Mouse (Mus musculus) limb, embryonic 12.5 days (tissue): Measurements from ENCODE around the gene Sucla2. TPM values are rescaled to one million over a fixed set of nuclear protein-coding genes. Genes with fewer than 3 reads are reported as not detected.
A peak's percentile ranks its signal among the peaks of the same experiment; 100 is the strongest.
"Not testable (repeated sequence)": the region's sequence is repeated elsewhere in the genome, so short reads cannot be mapped to it uniquely, and the experiment has no call there.

ENCODE experiments used
- ATAC-seq: fragments of 200-750 bp; cut with Nextera tagmentation; 2 replicates; pipeline ENCODE4 v1.8.0; 2017; ENCODE audit warnings: low read depth, moderate TSS enrichment; ENCODE audit not compliant: insufficient number of reproducible peaks, insufficient read depth, low FRiP score, low TSS enrichment
- H3K27ac ChIP-seq: fragments of 300-500 bp; sonication (generic); 2 replicates; pipeline ENCODE4 v1.5.1; 2016; ENCODE audit warnings: mild to moderate bottlenecking, moderate library complexity
- H3K27me3 ChIP-seq: fragments of 300-500 bp; sonication (generic); 2 replicates; pipeline ENCODE4 v1.6.1; 2016; ENCODE audit warnings: mild to moderate bottlenecking, moderate library complexity
- H3K36me3 ChIP-seq: fragments of 300-500 bp; sonication (generic); 2 replicates; pipeline ENCODE4 v1.6.1; 2016; ENCODE audit warnings: mild to moderate bottlenecking, moderate library complexity
- H3K4me1 ChIP-seq: fragments of 300-500 bp; sonication (generic); replicated peaks from 2 replicates; pipeline ENCODE4 v1.6.1; 2016
- H3K4me2 ChIP-seq: fragments of 300-500 bp; sonication (generic); 2 replicates; pipeline ENCODE4 v1.6.1; 2016; ENCODE audit warnings: mild to moderate bottlenecking, moderate library complexity
- H3K4me3 ChIP-seq: fragments of 300-500 bp; sonication (generic); replicated peaks from 2 replicates; pipeline ENCODE4 v1.5.1; 2016; ENCODE audit warnings: mild to moderate bottlenecking
- H3K9ac ChIP-seq: fragments of 300-500 bp; sonication (generic); replicated peaks from 2 replicates; pipeline ENCODE4 v1.6.1; 2016; ENCODE audit warnings: mild to moderate bottlenecking, moderate library complexity
- H3K9me3 ChIP-seq: fragments of 300-500 bp; sonication (generic); 2 replicates; pipeline ENCODE4 v1.6.1; 2016; ENCODE audit warnings: mild to moderate bottlenecking, moderate library complexity
- WGBS: fragments of 180-500 bp; shearing (Covaris S2); methylation state at CpG from one replicate; pipeline ENCODE4 v1.1.7; 2016; 5-methylcytosine and 5-hydroxymethylcytosine counted together
- polyA plus RNA-seq: library from polyadenylated mRNA; unstranded; fragments of >200 nt; fragmentation: Nextera tagmentation; extraction: Ambion mirVana; gene quantifications from 2 replicates; pipeline ENCODE4 v1.2.1, GENCODE M21; 2016

Gene Sucla2
- polyA plus RNA-seq, 1 experiment from 2014 or later: 96.4 TPM

GRCm38 (mm10) chr14:73524136-73524535 is 983 bp upstream of the Sucla2 start:
- Histone ChIP-seq H3K27me3 (no peaks in the 10 kb centered on the region), H3K4me1 (no peaks in the 10 kb centered on the region), H3K9ac (no peak overlapping the region; the same call in 1 of the 2 replicates), H3K4me3 (no peak overlapping the region), H3K36me3 (no peaks in the 10 kb centered on the region), H3K27ac (no peak overlapping the region), H3K9me3 (no peaks in the 10 kb centered on the region), H3K4me2 (peak overlapping the region; percentile 50; the same call in 1 of the 2 replicates)
- 76% methylated on average over 3 of the region's 3 CpGs for WGBS
- ATAC-seq: no peak

GRCm38 (mm10) chr14:73528661-73529060 is 3.5 kb downstream of the Sucla2 start:
- H3K4me3 ChIP-seq, H3K4me2 ChIP-seq, H3K9me3 ChIP-seq, H3K27me3 ChIP-seq, ATAC-seq, H3K4me1 ChIP-seq, H3K27ac ChIP-seq, H3K36me3 ChIP-seq, H3K9ac ChIP-seq: not testable (repeated sequence)
- 86% methylated on average over 3 of the region's 3 CpGs for WGBS

GRCm38 (mm10) chr14:73533755-73534465 is 8.8 kb downstream of the Sucla2 start:
- no peaks in the 10 kb centered on the region for H3K4me1 ChIP-seq
- WGBS: 73% methylated on average over 6 of the region's 6 CpGs
- no peaks in the 10 kb centered on the region for H3K9me3 ChIP-seq
- no peak for ATAC-seq
- no peak overlapping the region for H3K4me2 ChIP-seq
- no peak overlapping the region for H3K9ac ChIP-seq
- no peaks in the 10 kb centered on the region for H3K36me3 ChIP-seq
- H3K4me3 ChIP-seq: no peak overlapping the region
- no peak overlapping the region for H3K27ac ChIP-seq
- H3K27me3 ChIP-seq: no peaks in the 10 kb centered on the region; the same call in 1 of the 2 replicates

- 84% methylated on average over 2 of the region's 2 CpGs for WGBS
- H3K4me1 ChIP-seq: no peaks in the 10 kb centered on the region
- H3K4me3 ChIP-seq: no peak overlapping the region
- no peak overlapping the region for H3K9ac ChIP-seq
- H3K27ac ChIP-seq: no peak overlapping the region
- no peak overlapping the region for H3K4me2 ChIP-seq
- no peaks in the 10 kb centered on the region; the same call in 1 of the 2 replicates for H3K27me3 ChIP-seq
- H3K9me3 ChIP-seq: no peaks in the 10 kb centered on the region
- no peak for ATAC-seq
- H3K36me3 ChIP-seq: no peaks in the 10 kb centered on the region
These were observed 10.5 kb downstream of the Sucla2 start for GRCm38 (mm10) chr14:73535641-73536040.

- H3K9me3 ChIP-seq: no peaks in the 10 kb centered on the region
- H3K4me2 ChIP-seq: no peak overlapping the region
- WGBS: 44% methylated on average over 6 of the region's 6 CpGs
- no peak overlapping the region for H3K4me3 ChIP-seq
- no peak overlapping the region for H3K9ac ChIP-seq
- no peaks in the 10 kb centered on the region; the same call in 1 of the 2 replicates for H3K27me3 ChIP-seq
- ATAC-seq: no peak
- no peaks in the 10 kb centered on the region for H3K36me3 ChIP-seq
- H3K4me1 ChIP-seq: no peaks in the 10 kb centered on the region
- no peak overlapping the region for H3K27ac ChIP-seq
These were observed 18.7 kb downstream of the Sucla2 start for GRCm38 (mm10) chr14:73543781-73544180.

- Histone ChIP-seq H3K4me1 (no peaks in the 10 kb centered on the region), H3K36me3 (no peaks in the 10 kb centered on the region), H3K27me3 (no peaks in the 10 kb centered on the region; the same call in 1 of the 2 replicates), H3K27ac (no peak overlapping the region), H3K4me2 (no peak overlapping the region), H3K9ac (no peak overlapping the region), H3K4me3 (no peak overlapping the region), H3K9me3 (no peaks in the 10 kb centered on the region)
- 76% methylated on average over 4 of the region's 4 CpGs for WGBS
- ATAC-seq: no peak
These were observed 21.9 kb downstream of the Sucla2 start for GRCm38 (mm10) chr14:73547034-73547433.

- H3K9me3 ChIP-seq: no peaks in the 10 kb centered on the region
- H3K4me2 ChIP-seq: no peak within 1 kb of the TSS
- H3K27ac ChIP-seq: no peak within 1 kb of the TSS
- WGBS: 89% methylated on average over 3 of the region's 3 CpGs
- H3K36me3 ChIP-seq: no peaks in the 10 kb centered on the region
- no peak within 1 kb of the TSS for H3K9ac ChIP-seq
- H3K4me1 ChIP-seq: no peaks in the 10 kb centered on the region
- H3K4me3 ChIP-seq: no peak within 1 kb of the TSS
- no peaks in the 10 kb centered on the region; the same call in 1 of the 2 replicates for H3K27me3 ChIP-seq
- no peak for ATAC-seq
These were observed 22.9 kb downstream of the Sucla2 start, which contains the start of gene Nudt15 for GRCm38 (mm10) chr14:73548051-73548450. TSS of gene Nudt15 (minus strand) at chr14:73548242.

- H3K4me1 ChIP-seq: peaks cover 12% of the 10 kb centered on the region
- H3K27me3 ChIP-seq: no peaks in the 10 kb centered on the region; the same call in 1 of the 2 replicates
- H3K27ac ChIP-seq: no peak overlapping the region
- no peak overlapping the region for H3K4me2 ChIP-seq
- ATAC-seq: no peak
- H3K9ac ChIP-seq: no peak overlapping the region
- H3K9me3 ChIP-seq: no peaks in the 10 kb centered on the region
- peaks cover under 1% of the 10 kb centered on the region; the same call in 1 of the 2 replicates for H3K36me3 ChIP-seq
- no peak overlapping the region for H3K4me3 ChIP-seq
- 55% methylated on average over 3 of the region's 3 CpGs for WGBS
These were observed 25.2 kb downstream of the Sucla2 start for GRCm38 (mm10) chr14:73550291-73550690.

- Histone ChIP-seq H3K9ac (no peak overlapping the region), H3K4me3 (no peak overlapping the region), H3K36me3 (peaks cover 5% of the 10 kb centered on the region; the same call in 1 of the 2 replicates), H3K9me3 (no peaks in the 10 kb centered on the region), H3K27ac (no peak overlapping the region), H3K27me3 (no peaks in the 10 kb centered on the region; the same call in 1 of the 2 replicates), H3K4me1 (peaks cover 12% of the 10 kb centered on the region), H3K4me2 (no peak overlapping the region)
- ATAC-seq: no peak
- WGBS: 60% methylated on average over 8 of the region's 8 CpGs
These were observed 25.6 kb downstream of the Sucla2 start for GRCm38 (mm10) chr14:73550732-73551131.

- Histone ChIP-seq H3K36me3 (peaks cover 9% of the 10 kb centered on the region), H3K9ac (no peak overlapping the region), H3K27me3 (no peaks in the 10 kb centered on the region; the same call in 1 of the 2 replicates), H3K4me1 (peaks cover 12% of the 10 kb centered on the region), H3K9me3 (no peaks in the 10 kb centered on the region), H3K4me3 (no peak overlapping the region), H3K27ac (no peak overlapping the region), H3K4me2 (no peak overlapping the region)
- WGBS: 76% methylated on average over 6 of the region's 6 CpGs
- ATAC-seq: no peak
These were observed 26.0 kb downstream of the Sucla2 start for GRCm38 (mm10) chr14:73551164-73551563.

- H3K4me1 ChIP-seq: peaks cover 12% of the 10 kb centered on the region
- peak overlapping the region; percentile 97 for H3K9ac ChIP-seq
- ATAC-seq: peak; percentile 93
- WGBS: 4% methylated on average over 61 of the region's 61 CpGs
- peak overlapping the region; percentile 85 for H3K27ac ChIP-seq
- H3K4me2 ChIP-seq: peak overlapping the region; percentile 70
- peak overlapping the region; percentile 94 for H3K4me3 ChIP-seq
- H3K9me3 ChIP-seq: no peaks in the 10 kb centered on the region
- H3K36me3 ChIP-seq: peaks cover 12% of the 10 kb centered on the region
- H3K27me3 ChIP-seq: no peaks in the 10 kb centered on the region
These were observed 27.4 kb downstream of the Sucla2 start for GRCm38 (mm10) chr14:73552341-73553121.
